Mouse (Mus musculus): ENCODE measurements around the gene Kif5c.

DNA sequence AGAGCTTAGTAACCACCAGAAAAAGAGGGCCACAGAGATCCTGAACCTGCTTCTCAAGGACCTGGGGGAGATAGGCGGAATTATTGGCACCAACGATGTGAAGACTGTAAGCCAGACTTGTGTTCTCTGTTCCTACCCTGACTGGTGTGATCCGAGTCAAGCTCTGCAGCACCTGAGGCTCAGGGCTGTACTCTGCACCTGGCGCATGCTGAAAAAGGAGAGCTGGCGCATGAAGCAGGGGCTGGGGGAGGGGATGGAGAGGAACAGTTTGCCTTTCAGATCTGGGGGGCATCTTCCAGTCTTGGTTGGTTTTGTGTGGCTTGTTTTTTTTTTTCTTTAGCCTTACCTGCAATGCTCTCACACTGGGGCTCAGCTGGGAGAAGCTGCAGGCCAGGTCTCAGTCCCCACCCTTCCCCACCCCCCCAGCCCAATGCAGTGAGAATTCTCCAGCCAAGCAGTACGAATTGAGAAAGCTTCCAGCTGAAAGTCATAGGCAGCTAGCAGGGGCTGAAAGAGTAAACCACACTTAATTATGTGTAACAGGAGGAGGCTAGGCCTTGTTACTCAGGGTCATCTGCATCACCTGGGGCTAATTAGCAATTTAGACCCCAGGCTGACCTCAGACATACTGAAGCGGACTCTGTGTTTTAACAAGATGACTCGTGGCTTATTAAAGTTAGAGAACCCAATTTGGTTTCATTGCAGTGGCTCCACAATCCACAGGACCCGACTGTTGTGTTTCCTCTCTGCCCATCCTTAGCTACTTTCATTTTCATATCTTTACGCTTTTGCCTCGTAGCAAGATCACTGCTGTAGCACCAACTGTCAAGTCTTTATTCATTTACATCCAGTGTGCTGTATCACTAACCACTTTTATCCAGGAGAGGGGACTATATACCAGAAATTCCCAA lies 113.9 kb downstream of the Kif5c start:
- TF ChIP-seq EP300 (IDR thresholded peaks at IDR 0.05; ENCODE audit: insufficient read depth, low read depth, low read length) (no peak), CTCF (IDR thresholded peaks at IDR 0.05; ENCODE audit: low read depth, low read length) (no peak), POLR2A (IDR thresholded peaks at IDR 0.05; ENCODE audit: insufficient read depth, low read length) (no peak)

All from ES-Bruce4 (cell line).